Mouse (Mus musculus): ENCODE measurements around the gene Cd6. TPM values are rescaled to one million over a fixed set of nuclear protein-coding genes. Genes with fewer than 3 reads are reported as not detected.

Gene Cd6
- polyA plus RNA-seq, 1 experiment, result 3.5 TPM

DNA sequence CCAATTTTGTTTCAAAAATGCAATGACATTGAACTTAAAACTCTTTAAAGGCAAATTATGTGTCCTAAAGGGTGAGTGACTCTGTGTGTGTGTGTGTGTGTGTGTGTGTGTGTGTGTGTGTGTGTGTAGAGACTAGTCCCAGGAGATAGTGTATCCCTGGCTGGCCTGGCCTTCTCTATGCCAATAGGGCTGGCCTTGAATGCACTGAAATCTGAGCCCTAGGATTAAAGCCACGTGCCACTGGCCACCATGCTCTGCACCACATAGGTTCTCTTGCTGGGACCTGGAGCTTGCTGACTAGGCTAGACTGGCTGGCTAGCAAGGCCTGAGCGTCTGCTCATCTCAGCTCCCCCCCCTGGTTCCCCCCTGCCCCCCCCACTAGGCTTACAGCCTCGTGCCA is 36.8 kb downstream of the Cd6 start:
- WGBS, result 72% methylated on average over 3 of the region's 3 CpGs
- TF ChIP-seq CTCF (IDR thresholded peaks at IDR 0.05; ENCODE audit: insufficient read depth, low read length) (no peak), POLR2A (IDR thresholded peaks at IDR 0.05; ENCODE audit: borderline replicate concordance, extremely low read depth, low read depth, low read length) (no peak)
- Histone ChIP-seq H3K4me1 (ENCODE audit: control insufficient read depth, insufficient read depth, low read length) (no peaks in the 10 kb centered on the region), H3K4me3 (replicated peaks; ENCODE audit: extremely low read depth, low read depth, low read length) (no peak overlapping the region)
- no peak for DNase-seq

DNA sequence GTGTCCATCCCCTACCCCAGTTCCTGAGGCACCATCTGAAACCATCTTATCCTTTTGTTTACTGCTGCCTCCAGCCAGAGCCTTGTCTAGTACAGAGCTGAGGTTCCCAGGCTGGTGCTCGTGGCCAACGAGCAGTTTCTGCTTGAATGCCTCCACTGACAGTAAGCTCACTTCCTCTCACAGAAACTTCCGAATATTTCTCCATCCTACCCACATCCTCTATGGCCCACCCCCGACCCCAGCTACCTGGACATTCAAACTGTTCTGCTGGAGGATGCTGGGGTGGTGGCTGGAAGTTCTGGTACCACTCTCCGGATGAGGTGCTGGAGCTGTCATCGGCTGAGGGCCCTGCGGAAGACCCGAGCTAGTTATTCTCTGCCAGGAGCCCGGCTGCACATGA is 39.5 kb downstream of the Cd6 start:
- no peak for TF ChIP-seq POLR2A (IDR thresholded peaks at IDR 0.05; ENCODE audit: borderline replicate concordance, extremely low read depth, low read depth, low read length)
- TF ChIP-seq CTCF (IDR thresholded peaks at IDR 0.05; ENCODE audit: insufficient read depth, low read length), result no peak
- DNase-seq, result no peak
- 68% methylated on average over 9 of the region's 9 CpGs for WGBS
- Histone ChIP-seq H3K4me3 (replicated peaks; ENCODE audit: extremely low read depth, low read depth, low read length) (no peak overlapping the region), H3K4me1 (ENCODE audit: control insufficient read depth, insufficient read depth, low read length) (no peaks in the 10 kb centered on the region)

DNA sequence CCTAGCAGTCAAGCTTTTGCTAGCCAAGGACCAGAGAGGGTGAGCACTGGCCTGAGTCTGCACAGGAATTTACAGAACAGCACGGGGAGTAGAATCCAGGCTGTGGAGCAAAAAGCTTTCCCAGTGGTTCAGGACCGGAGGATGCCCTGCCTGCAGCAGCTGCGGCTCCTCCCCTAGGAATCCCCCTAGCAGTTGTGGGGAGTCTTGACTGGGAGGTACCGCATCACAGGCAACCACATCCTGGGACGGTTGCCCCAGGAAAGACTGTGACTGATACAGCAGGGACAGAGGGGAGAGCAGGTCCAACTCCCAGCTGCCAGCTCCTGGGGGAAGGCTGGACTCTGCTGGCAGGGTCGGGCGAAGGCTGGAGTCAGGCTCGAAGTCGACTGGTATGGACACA is 41.6 kb downstream of the Cd6 start:
- TF ChIP-seq CTCF (IDR thresholded peaks at IDR 0.05; ENCODE audit: insufficient read depth, low read length), result no peak
- no peak for TF ChIP-seq POLR2A (IDR thresholded peaks at IDR 0.05; ENCODE audit: borderline replicate concordance, extremely low read depth, low read depth, low read length)
- no peaks in the 10 kb centered on the region for H3K4me1 ChIP-seq (ENCODE audit: control insufficient read depth, insufficient read depth, low read length)
- WGBS, result 73% methylated on average over 9 of the region's 9 CpGs
- no peak for DNase-seq
- H3K4me3 ChIP-seq (replicated peaks; ENCODE audit: extremely low read depth, low read depth, low read length), result no peak overlapping the region

DNA sequence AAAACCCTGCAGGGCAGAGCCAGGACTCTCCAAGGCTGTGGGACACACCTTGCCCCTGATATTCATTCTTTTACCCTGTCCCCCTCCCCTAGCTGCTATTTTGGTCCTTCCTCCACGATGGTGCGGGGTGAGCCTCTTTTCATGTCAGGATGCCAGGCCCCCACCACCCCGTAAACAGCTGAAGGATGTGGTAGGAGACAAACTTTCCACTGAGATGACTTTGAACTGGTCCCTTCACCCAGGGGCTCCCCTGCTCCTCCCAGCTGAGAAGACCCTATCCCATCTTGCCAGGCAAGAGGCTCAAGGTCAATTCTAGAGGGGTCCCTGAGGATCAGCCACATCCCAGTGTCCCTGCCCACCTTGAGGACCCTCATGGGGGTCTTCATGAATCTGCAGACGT is 42.5 kb downstream of the Cd6 start:
- no peak for DNase-seq
- Histone ChIP-seq H3K4me3 (replicated peaks; ENCODE audit: extremely low read depth, low read depth, low read length) (no peak overlapping the region), H3K4me1 (ENCODE audit: control insufficient read depth, insufficient read depth, low read length) (no peaks in the 10 kb centered on the region)
- TF ChIP-seq POLR2A (IDR thresholded peaks at IDR 0.05; ENCODE audit: borderline replicate concordance, extremely low read depth, low read depth, low read length) (no peak), CTCF (IDR thresholded peaks at IDR 0.05; ENCODE audit: insufficient read depth, low read length) (no peak)
- WGBS, result 52% methylated on average over 4 of the region's 4 CpGs

DNA sequence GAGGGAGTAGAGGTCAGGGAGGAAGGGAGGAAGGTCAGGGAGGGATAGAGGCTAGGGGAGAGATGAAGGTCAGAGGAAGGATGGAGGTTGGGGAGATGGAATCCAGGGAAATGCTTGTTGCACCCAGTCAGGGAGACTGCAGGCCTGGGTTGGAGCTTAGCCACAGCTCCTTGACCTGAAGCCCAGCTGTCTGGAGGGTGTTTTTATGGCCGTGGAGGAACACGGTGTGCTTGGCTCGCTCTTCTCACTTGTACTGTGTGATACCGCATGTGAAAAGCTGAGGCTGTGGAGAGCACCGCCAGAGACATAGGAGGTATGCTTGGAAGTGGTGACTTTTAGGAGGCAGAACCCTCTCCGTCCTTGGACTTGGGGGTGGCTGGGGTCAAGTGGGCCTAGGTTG is 43.1 kb downstream of the Cd6 start:
- DNase-seq, result no peak
- H3K4me1 ChIP-seq (ENCODE audit: control insufficient read depth, insufficient read depth, low read length), result no peaks in the 10 kb centered on the region
- 83% methylated on average over 6 of the region's 6 CpGs for WGBS
- TF ChIP-seq CTCF (IDR thresholded peaks at IDR 0.05; ENCODE audit: insufficient read depth, low read length) (no peak), POLR2A (IDR thresholded peaks at IDR 0.05; ENCODE audit: borderline replicate concordance, extremely low read depth, low read depth, low read length) (no peak)
- no peak overlapping the region for H3K4me3 ChIP-seq (replicated peaks; ENCODE audit: extremely low read depth, low read depth, low read length)

DNA sequence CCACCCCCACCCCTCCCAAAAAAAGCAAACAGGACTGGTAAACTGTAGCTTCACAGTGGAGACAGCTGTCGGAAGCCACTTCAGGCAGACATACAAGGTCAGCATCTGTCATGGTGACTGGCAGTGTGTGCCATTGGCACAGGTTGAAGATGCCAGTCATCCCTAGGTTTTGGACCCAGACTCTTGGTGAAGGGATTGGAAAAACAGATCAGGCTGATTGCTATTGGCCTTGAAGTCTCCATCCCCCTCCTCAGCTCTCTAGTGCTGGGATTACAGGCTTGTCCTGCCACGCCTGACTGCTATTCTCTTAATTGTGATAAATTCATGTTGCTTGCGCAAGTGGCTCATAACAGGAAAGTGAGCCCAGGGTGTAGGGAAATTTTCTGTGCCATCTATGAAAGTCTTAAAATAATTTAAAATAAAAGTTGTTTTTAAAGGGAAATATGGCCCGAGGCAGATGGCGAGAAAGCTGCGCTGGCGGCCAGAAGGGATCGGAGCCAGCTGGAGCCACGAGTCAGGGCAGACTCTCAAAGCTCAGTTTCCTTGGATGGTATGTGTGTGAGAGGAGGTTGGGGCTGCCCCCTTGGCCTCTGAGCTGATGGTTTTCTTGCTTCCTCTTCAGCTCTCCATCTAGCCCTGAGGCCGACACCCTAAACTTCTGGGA is 44.9 kb downstream of the Cd6 start:
- Histone ChIP-seq H3K4me1 (ENCODE audit: control insufficient read depth, insufficient read depth, low read length) (no peaks in the 10 kb centered on the region), H3K4me3 (replicated peaks; ENCODE audit: extremely low read depth, low read depth, low read length) (no peak overlapping the region)
- WGBS, result 75% methylated on average over 10 of the region's 10 CpGs
- no peak for TF ChIP-seq POLR2A (IDR thresholded peaks at IDR 0.05; ENCODE audit: borderline replicate concordance, extremely low read depth, low read depth, low read length)
- TF ChIP-seq CTCF (IDR thresholded peaks at IDR 0.05; ENCODE audit: insufficient read depth, low read length), result no peak
- no peak for DNase-seq

DNA sequence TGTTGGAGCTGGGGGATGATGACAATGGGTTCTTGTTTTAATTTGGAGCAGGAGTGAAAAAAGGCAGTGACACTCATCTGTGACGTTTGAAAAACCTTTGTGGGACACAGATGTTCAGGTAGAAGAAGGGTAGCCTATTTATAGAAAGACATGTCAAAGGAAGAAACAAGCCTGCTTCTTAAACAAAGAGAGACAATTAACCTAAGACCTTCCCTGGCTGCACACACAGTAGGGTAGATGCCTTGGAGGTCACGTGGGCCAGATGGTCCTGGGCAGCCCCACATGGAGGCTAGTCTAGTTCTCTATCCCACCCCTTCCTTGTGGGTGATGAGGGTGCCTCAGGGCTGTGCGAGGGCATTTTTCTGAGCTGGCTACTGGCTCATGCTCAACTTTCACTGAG is 45.8 kb downstream of the Cd6 start:
- no peak for TF ChIP-seq CTCF (IDR thresholded peaks at IDR 0.05; ENCODE audit: insufficient read depth, low read length)
- no peak for TF ChIP-seq POLR2A (IDR thresholded peaks at IDR 0.05; ENCODE audit: borderline replicate concordance, extremely low read depth, low read depth, low read length)
- WGBS, result 52% methylated on average over 3 of the region's 3 CpGs
- no peak for DNase-seq
- Histone ChIP-seq H3K4me3 (replicated peaks; ENCODE audit: extremely low read depth, low read depth, low read length) (no peak overlapping the region), H3K4me1 (ENCODE audit: control insufficient read depth, insufficient read depth, low read length) (no peaks in the 10 kb centered on the region)

DNA sequence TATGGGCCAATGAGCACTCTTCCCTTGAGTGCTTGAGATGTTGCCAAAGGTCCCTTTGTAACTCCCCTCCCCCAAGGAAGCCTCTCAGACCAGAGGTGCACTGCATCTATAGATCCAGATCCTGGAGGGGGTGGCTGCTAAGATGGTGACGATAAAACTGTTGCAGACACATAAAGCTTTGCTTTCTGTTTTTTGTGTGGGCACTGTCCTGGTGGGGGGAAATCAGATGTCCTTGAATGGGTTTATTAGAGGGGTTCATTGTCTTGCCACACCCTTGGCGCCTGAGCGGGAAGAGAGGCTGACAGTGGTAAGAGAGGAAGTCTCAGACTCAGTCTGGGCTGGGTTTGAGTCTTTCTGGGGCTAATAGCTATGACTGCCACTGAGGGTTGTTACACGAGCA is 46.7 kb downstream of the Cd6 start:
- Histone ChIP-seq H3K4me3 (replicated peaks; ENCODE audit: extremely low read depth, low read depth, low read length) (no peak overlapping the region), H3K4me1 (ENCODE audit: control insufficient read depth, insufficient read depth, low read length) (no peaks in the 10 kb centered on the region)
- DNase-seq, result no peak
- 64% methylated on average over 4 of the region's 4 CpGs for WGBS
- no peak for TF ChIP-seq POLR2A (IDR thresholded peaks at IDR 0.05; ENCODE audit: borderline replicate concordance, extremely low read depth, low read depth, low read length)

DNA sequence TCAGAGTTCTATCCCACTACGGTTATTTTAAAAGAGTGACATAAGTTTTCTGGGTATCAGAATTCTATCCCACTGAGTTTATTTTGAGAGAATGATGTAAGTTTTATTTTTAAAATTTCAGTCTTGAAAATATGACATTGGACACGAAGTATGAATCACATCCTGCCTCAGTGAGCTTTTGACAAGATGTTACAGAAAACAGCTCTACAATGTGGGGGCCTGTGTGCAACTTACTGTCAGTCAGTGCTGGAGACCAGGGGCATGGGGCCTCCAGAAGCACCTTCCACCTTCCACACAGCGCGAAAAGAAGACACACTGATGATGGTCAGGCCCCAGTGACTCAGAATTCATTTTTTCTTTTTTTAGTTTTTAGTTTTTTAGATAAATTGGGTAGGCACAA is 48.2 kb downstream of the Cd6 start:
- H3K4me1 ChIP-seq (ENCODE audit: control insufficient read depth, insufficient read depth, low read length), result no peaks in the 10 kb centered on the region
- TF ChIP-seq POLR2A (IDR thresholded peaks at IDR 0.05; ENCODE audit: borderline replicate concordance, extremely low read depth, low read depth, low read length), result no peak
- no peak for TF ChIP-seq CTCF (IDR thresholded peaks at IDR 0.05; ENCODE audit: insufficient read depth, low read length)
- 66% methylated on average over 4 of the region's 4 CpGs for WGBS
- no peak for DNase-seq
- H3K4me3 ChIP-seq (replicated peaks; ENCODE audit: extremely low read depth, low read depth, low read length), result no peak overlapping the region

DNA sequence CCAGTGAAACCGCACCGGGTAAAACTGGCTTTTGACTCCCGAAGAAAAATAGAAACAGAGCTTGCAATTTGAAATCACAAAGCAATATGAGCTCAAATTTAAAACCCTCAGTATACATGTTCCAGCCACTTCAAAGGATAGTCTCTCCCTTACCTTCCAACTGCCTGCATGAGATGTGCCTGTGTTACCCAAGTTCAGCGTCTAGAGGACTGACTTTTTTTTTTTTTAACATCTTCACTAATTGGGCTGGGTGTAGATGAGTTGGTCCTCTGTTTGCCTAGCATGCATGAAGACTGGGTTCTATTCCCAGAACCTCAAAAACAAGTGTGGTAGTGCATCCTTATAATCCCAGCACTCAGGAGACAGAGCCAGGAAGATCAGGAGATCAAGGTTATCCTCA is 53.0 kb downstream of the Cd6 start:
- no peaks in the 10 kb centered on the region for H3K4me1 ChIP-seq (ENCODE audit: control insufficient read depth, insufficient read depth, low read length)
- no peak for DNase-seq
- TF ChIP-seq CTCF (IDR thresholded peaks at IDR 0.05; ENCODE audit: insufficient read depth, low read length) (no peak), POLR2A (IDR thresholded peaks at IDR 0.05; ENCODE audit: borderline replicate concordance, extremely low read depth, low read depth, low read length) (no peak)
- WGBS, result 78% methylated on average over 4 of the region's 4 CpGs
- H3K4me3 ChIP-seq (replicated peaks; ENCODE audit: extremely low read depth, low read depth, low read length), result no peak overlapping the region

Measured in lung, adult 2 months (tissue).